Mouse (Mus musculus) mature B cell (primary cell): ENCODE results near the gene 1810037I17Rik.

ENCODE experiments used
- in situ Hi-C: fragments of 300-500 bp; cut with MboI; formaldehyde crosslinking; loops from 2 replicates; pipeline ENCODE4 v1.14.3; 2019

Gene 1810037I17Rik

DNA sequence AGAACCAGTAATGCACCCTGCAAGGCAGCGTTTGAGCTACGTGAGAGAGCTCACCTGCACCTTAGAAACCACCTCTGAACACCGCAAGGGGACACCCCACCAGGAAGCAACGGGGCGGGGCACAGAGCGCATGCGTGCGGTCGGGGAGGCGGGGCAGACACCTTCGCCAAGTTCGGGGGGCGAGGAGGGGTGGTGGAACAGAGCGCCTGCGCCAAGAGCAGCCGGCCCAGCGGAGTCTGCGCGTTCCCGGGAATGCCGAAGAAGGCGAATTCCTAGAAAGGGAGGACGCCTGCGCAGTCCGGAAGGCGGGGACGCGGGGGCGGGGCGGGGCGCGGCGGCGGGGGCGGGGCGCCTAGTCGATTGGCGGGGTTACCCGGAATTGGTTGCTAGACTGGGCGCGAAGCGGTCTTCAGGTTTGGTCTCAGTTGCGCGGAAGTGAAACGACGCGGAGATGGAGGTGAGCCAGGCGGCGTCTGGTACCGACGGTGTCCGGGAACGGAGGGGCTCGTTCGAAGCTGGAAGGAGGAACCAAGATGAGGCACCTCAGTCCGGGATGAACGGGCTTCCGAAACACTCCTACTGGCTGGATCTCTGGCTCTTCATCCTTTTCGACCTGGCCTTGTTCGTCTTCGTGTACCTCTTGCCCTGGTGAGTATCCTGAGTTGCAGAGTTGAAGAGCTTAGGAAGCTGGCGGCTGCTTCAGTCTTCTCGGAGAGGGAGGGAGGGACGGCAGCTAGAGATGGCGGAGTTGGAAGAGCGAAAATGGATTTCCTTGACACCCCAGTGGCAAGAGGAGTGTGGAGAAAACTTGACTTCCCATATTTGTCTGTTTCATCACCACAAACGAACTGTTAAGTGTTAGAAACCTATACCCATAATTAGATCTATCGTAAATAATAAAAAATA lies at the start of gene 1810037I17Rik:
1810037I17Rik (plus strand) TSS at position 195 of the 906 bp plus-strand sequence.
- in situ Hi-C loops = no loop called here

- in situ Hi-C loops = no loop called here
Observed at GRCm38 (mm10) chr3:122876870-122877269, 47.1 kb upstream of the 1810037I17Rik start.

GRCm38 (mm10) chr3:122877543-122877942 lies 46.5 kb upstream of the 1810037I17Rik start:
- in situ Hi-C loops = no loop called here

DNA sequence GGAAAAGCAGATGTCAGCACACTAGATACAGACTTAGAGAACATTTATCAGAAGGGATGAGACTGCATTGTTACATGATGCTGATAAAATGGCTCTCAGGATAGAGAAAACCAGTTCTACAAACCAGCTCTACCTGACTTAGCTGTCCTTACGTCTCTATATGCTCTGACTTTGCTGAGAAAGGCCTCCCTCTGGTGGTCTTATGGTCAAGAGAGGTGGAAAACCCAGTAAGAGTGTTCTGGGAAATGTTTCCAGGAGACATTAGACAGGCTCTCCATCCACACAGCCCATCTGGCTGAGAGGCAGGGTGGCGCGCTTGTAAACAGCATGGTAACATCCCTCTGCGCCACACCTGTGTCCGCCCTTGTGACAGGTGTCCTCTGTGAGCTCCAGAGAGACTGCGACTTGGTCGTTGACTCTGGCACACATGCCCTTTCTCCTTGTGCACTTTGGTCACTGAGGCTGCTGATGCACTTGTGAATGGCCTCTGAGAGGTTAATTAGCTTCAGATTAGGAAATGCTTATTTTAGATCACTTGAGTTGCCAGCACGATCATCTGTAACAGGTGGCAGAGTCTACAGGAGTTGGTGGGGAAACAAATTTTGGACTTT lies 45.2 kb upstream of the 1810037I17Rik start:
- in situ Hi-C loops = no loop called here

- in situ Hi-C loops = no loop called here
Observed at GRCm38 (mm10) chr3:122887505-122888301, 36.3 kb upstream of the 1810037I17Rik start.

GRCm38 (mm10) chr3:122888371-122888819 lies 35.6 kb upstream of the 1810037I17Rik start:
- in situ Hi-C loops = no loop called here

DNA sequence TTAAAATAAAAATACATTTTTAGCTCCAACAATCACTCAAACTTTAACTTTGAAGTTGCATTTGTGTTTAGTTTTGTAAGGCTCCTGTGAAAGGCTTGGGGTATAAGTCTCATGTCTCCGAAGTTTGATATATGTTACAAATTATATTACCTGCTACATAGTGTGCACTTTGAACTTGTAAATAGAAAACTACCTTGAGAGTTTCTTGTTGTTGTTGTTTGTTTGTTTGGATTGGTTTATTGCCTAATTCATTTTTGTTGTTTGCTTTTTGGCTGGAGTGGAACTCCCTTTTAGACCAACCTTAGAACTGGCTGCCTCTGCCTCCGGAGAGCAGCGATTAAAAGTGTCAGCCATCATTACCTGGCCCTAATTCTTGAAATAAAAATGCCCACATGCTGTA lies 29.2 kb upstream of the 1810037I17Rik start, which contains the start of gene Fabp2:
Fabp2 (plus strand) TSS at position 301 of the 400 bp plus-strand sequence.
- in situ Hi-C loops = no loop called here

GRCm38 (mm10) chr3:122895189-122895731 lies 28.7 kb upstream of the 1810037I17Rik start:
- in situ Hi-C loops = no loop called here

DNA sequence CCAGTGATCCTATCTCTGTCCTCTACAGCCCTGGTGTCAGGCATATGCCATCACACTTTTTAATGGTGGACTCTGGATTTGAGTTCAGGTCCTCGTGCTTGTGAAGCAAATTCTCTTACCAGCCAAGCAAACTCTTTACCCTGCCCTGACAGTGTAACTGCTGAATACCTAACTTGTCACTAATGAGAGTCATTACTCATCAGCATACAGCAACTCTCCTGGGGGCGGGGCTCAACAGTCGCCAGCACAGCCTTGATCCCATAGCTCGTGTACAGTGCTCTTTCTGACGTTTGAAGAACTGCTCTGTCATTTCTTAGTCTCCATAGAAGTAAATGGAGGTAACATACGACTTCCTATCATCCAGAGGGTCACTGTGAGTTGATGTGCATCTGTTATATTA lies 25.7 kb upstream of the 1810037I17Rik start:
- in situ Hi-C loops = no loop called here

GRCm38 (mm10) chr3:122903746-122904433 lies 20.1 kb upstream of the 1810037I17Rik start:
- in situ Hi-C loops = no loop called here

GRCm38 (mm10) chr3:122907841-122908240 lies 16.2 kb upstream of the 1810037I17Rik start:
- in situ Hi-C loops = no loop called here

DNA sequence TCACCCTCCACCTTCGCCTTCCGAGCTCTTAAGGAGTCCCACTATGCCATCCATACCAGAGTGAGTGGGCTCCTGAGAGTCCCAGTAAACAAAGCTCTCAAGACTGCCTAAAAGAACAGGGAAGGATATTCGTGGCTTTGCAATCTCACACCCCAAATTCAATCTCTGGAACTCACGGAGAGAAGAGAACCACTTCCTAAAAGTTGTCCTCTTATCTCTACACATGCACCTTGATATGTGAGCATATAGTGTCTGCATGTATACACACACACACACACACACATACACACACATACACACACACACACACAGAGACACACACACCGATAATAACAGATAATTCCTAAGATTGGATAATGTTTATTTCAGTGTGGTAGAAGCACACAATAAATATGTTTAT lies 8.5 kb upstream of the 1810037I17Rik start:
- in situ Hi-C loops = no loop called here

DNA sequence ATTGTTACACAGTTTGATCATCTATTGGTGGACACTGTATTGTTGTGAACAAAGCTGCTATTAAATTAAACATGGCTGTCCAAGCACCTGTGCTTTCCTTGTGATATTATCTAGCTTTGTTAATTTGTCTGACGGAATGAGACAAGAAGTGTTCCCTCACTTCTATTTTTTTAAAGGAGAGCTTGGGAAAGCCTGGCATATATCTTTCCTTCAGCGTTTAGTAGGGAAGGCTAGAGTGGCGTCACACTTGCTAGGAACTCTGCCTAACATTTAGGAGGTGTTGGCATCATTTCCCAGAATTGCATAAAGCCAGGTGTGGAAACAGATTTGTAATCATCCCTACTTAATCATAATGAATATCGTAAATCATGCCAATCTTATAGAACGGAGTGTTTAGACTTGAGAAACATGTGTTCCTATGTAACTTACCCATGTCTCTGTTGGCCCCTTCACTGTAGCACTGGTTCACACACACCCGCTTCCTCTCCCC lies 7.8 kb upstream of the 1810037I17Rik start:
- in situ Hi-C loops = no loop called here

DNA sequence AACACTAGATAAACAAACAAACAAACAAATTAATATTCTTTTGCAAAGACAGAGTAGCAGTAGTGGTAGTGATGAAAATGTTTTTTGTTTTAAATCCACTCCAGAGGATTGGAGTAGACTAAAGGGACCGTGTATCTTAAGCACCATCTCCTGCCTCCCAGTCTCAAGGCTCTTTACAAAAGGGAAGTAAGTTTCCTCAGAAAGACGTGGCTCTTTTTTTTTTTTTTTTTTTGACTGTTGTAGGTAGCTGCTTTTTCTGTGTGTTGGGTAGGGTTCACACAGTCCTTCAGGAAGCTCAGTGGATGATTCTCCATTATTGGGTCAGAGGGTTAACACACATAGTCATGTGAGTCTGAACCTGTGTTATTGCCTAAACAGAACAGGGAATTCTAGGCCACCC lies 5.3 kb upstream of the 1810037I17Rik start:
- in situ Hi-C loops = no loop called here

DNA sequence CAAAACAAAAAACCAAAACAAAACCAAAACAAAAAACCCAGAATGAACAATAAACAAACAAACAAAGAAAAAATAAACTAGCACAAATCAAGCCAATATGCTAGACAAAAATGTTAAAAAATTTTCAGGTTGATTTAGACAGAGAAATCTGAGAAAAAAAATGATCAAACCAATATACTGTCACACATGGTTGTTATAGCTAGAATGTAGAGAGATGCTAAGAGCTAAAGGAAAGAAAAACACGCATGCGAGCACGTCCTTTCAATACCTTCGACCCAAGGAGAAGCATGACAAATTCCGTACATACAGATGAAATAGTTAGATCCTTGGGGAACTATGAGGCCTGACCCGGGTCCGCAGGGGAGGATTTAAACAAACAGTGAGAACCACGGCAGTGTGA lies 4.7 kb upstream of the 1810037I17Rik start, which contains the start of gene Gm10959:
Gm10959 (minus strand) TSS at position 101 of the 400 bp plus-strand sequence.
- in situ Hi-C loops = no loop called here

GRCm38 (mm10) chr3:122920572-122921435 lies 3.2 kb upstream of the 1810037I17Rik start:
- in situ Hi-C loops = no loop called here

DNA sequence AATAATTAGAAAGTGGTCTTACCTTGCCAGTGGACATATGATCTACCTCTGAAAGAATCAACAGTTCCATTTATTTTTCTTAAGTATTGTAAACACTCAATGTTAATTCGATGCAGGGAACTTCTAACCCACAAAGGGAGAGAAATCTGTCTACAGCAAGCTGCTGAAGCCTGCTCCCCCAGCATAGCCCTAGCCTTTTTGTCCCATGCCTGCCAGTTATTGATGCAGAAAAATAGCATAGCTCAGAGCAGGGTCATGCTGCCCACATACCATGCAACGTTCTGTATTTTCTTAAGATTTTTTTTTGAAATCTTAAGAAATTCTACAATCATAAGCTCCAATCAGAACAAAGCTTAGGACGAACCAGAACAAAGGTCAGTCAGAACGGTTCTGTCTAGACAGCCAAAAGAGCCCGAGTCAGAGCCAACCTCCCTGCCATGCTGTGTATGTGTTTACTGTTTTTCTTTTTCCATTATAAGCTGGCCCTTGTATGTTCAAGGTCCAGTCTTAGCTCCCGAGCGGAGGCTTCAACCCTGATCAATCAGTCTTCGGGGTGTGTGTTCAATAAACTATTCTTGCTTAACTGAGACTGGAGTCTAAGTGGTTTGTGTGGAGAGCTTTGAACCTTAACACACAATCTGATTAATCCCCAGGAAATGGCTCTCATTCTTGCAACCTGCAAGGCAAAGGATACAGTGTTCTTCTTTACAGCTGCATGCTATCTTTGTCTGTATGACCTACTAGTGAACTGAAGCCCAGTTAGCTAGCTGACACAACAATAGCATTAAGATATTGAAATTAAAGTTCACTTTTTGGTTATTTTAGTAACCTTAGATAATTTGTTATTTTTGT lies 2.1 kb upstream of the 1810037I17Rik start:
- in situ Hi-C loops = no loop called here

DNA sequence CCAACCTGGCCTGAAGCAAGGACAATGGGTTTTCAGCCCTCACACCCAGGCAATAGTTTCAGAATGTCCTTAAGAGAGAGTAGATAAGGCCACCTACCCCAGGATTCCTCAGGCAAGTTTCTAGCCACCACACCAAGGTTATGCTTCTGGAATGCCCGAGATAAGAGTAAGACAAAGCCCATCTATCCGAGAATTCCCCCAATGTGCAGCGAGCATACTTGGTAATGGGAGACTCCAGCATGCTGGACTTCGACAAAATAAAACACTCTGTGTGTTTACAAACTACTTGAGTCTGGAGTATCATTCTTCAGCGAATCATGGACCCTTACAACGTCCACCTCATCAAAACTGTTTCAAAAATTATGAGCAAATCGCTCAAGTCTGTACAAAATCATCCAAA lies 856 bp upstream of the 1810037I17Rik start:
- in situ Hi-C loops = no loop called here

GRCm38 (mm10) chr3:122929723-122930122 lies 5.7 kb downstream of the 1810037I17Rik start:
- in situ Hi-C loops = no loop called here
